Mouse (Mus musculus): ENCODE measurements around the gene Sap18.

- TF ChIP-seq FLI1 (IDR thresholded peaks at IDR 0.05; ENCODE audit: low read length): no peak
- no peak for TF ChIP-seq GATA1 (IDR thresholded peaks at IDR 0.05; ENCODE audit: borderline replicate concordance, low read length)
Measured at GRCm38 (mm10) chr14:57827284-57827683, 29.3 kb downstream of the Sap18 start.
